Mouse (Mus musculus): ENCODE data around the gene Gm4792. TPM values are rescaled to one million over a fixed set of nuclear protein-coding genes. Genes with fewer than 3 reads are reported as not detected.

Gene Gm4792
- total RNA-seq (2021), result not detected
- long read RNA-seq, experiment 1, result 0 reads
- long read RNA-seq, experiment 2, result 0 reads

GRCm38 (mm10) chr10:94298471-94298870, at the start of gene Gm4792:
Gene Gm4792, minus strand, starts transcription at chr10:94298703.
- no peak for DNase-seq

GRCm38 (mm10) chr10:94347959-94348358, 49.5 kb upstream of the Gm4792 start:
- DNase-seq, result no peak

GRCm38 (mm10) chr10:94347296-94347695, 48.8 kb upstream of the Gm4792 start:
- no peak for DNase-seq

GRCm38 (mm10) chr10:94346596-94346995, 48.1 kb upstream of the Gm4792 start:
- no peak for DNase-seq

GRCm38 (mm10) chr10:94345509-94346252, 47.2 kb upstream of the Gm4792 start:
- no peak for DNase-seq

- DNase-seq, result no peak
These were observed 46.3 kb upstream of the Gm4792 start for GRCm38 (mm10) chr10:94344631-94345417.

GRCm38 (mm10) chr10:94343581-94343980, 45.1 kb upstream of the Gm4792 start:
- DNase-seq, result no peak

- no peak for DNase-seq
These were observed 43.8 kb upstream of the Gm4792 start for GRCm38 (mm10) chr10:94342256-94342655.

- DNase-seq, result no peak
These were observed 43.0 kb upstream of the Gm4792 start for GRCm38 (mm10) chr10:94341501-94341900.

GRCm38 (mm10) chr10:94336071-94336470, 37.6 kb upstream of the Gm4792 start:
- no peak for DNase-seq

- DNase-seq, result no peak
These were observed 36.5 kb upstream of the Gm4792 start for GRCm38 (mm10) chr10:94335047-94335446.

GRCm38 (mm10) chr10:94333328-94333727, 34.8 kb upstream of the Gm4792 start:
- DNase-seq, result no peak

GRCm38 (mm10) chr10:94332358-94333137, 34.0 kb upstream of the Gm4792 start:
- DNase-seq, result no peak

- peak; percentile 26 for DNase-seq
These were observed 31.5 kb upstream of the Gm4792 start for GRCm38 (mm10) chr10:94329962-94330361.

- no peak for DNase-seq
These were observed 20.1 kb upstream of the Gm4792 start for GRCm38 (mm10) chr10:94318574-94318973.

- DNase-seq, result no peak
These were observed 14.6 kb upstream of the Gm4792 start for GRCm38 (mm10) chr10:94313146-94313545.

GRCm38 (mm10) chr10:94312007-94312715, 13.7 kb upstream of the Gm4792 start:
- DNase-seq, result peak; percentile 26

- no peak for DNase-seq
These were observed 13.1 kb upstream of the Gm4792 start, which contains the start of gene Tmcc3 for GRCm38 (mm10) chr10:94311511-94312006. Gene Tmcc3, plus strand, starts transcription at chr10:94311949.

GRCm38 (mm10) chr10:94310499-94311267, 12.2 kb upstream of the Gm4792 start:
- DNase-seq, result no peak

GRCm38 (mm10) chr10:94305526-94305925, 7.0 kb upstream of the Gm4792 start:
- peak; percentile 39 for DNase-seq
